Mouse (Mus musculus) bone marrow, adult 2 months (tissue): ENCODE results near the gene Gucy2g.

Experiments
- CTCF ChIP-seq: fragments of 200-500 bp; IDR thresholded peaks from 2 replicates; pipeline ENCODE4 v1.5.1; 2011; ENCODE audit warnings: low read length, control low read depth; ENCODE audit not compliant: control insufficient read depth, insufficient read depth
- POLR2A ChIP-seq: fragments of 200-500 bp; IDR thresholded peaks from 2 replicates; pipeline ENCODE4 v1.6.1; 2011; ENCODE audit warnings: low read depth, mild to moderate bottlenecking, control low read depth, low read length, borderline replicate concordance; ENCODE audit not compliant: control insufficient read depth

DNA sequence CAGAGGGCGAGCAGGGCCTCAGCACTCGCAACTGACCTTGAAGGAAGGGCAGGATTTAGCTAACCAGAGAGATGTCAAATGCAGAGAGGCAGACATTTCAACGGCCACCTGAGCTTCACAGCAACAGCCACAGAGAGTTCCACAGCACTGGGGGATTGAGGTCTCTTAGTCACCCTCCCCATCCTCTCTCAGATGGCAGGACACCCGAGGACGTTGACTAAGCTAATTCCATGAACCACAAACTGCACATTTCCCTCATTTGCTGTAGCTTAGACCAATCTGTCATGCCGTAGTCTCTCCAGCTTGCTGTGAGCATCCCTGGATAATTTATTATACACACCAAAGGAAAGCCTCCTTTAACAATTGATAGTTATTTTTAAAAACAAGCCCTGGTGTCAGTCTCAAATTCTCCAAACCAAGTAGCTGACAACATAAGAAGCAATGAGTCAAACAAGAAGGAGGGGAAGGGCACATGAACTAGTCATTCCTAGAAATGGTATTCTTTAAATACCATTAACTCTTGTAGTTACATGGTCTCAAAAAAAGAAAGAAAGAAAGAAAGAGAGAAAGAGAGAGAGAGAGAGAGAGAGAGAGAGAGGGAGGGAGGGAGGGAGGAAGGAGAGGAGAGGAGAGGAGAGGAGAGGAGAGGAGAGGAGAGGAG lies 1.1 kb downstream of the Gucy2g start:
- TF ChIP-seq CTCF: no peak
- TF ChIP-seq POLR2A: no peak
